Mouse (Mus musculus): ENCODE results near the gene Mettl23. TPM values are rescaled to one million over a fixed set of nuclear protein-coding genes. Genes with fewer than 3 reads are reported as not detected.

Gene Mettl23
- polyA plus RNA-seq, 1 experiment: 80.7 TPM

GRCm38 (mm10) chr11:116826550-116827504, 16.3 kb upstream of the Mettl23 start:
- Histone ChIP-seq H3K4me3 (ENCODE audit: insufficient read depth, low read depth, low read length) (peak overlapping the region; percentile 78), H3K27ac (replicated peaks; ENCODE audit: low read depth, low read length) (peak overlapping the region; percentile 26; the same call in 1 of the 2 replicates), H3K4me1 (ENCODE audit: control insufficient read depth, insufficient read depth, insufficient read length, low read length) (peaks cover 2% of the 10 kb centered on the region)

- Histone ChIP-seq H3K4me1 (ENCODE audit: control insufficient read depth, insufficient read depth, insufficient read length, low read length) (peaks cover 2% of the 10 kb centered on the region), H3K4me3 (ENCODE audit: insufficient read depth, low read depth, low read length) (peak within 1 kb of the TSS; percentile 78), H3K27ac (replicated peaks; ENCODE audit: low read depth, low read length) (peak within 1 kb of the TSS; percentile 26)
Measured at GRCm38 (mm10) chr11:116827534-116828165, 15.4 kb upstream of the Mettl23 start, which contains the start of gene Mxra7. Gene Mxra7, minus strand, starts transcription at chr11:116828046.

GRCm38 (mm10) chr11:116832172-116832685, 10.8 kb upstream of the Mettl23 start:
- Histone ChIP-seq H3K4me1 (ENCODE audit: control insufficient read depth, insufficient read depth, insufficient read length, low read length) (no peaks in the 10 kb centered on the region), H3K27ac (replicated peaks; ENCODE audit: low read depth, low read length) (no peak overlapping the region), H3K4me3 (ENCODE audit: insufficient read depth, low read depth, low read length) (no peak overlapping the region)

GRCm38 (mm10) chr11:116834954-116835353, 8.1 kb upstream of the Mettl23 start:
- Histone ChIP-seq H3K27ac (replicated peaks; ENCODE audit: low read depth, low read length) (no peak overlapping the region), H3K4me3 (ENCODE audit: insufficient read depth, low read depth, low read length) (no peak overlapping the region), H3K4me1 (ENCODE audit: control insufficient read depth, insufficient read depth, insufficient read length, low read length) (peaks cover 2% of the 10 kb centered on the region; the same call in 1 of the 2 replicates)

GRCm38 (mm10) chr11:116836283-116836682, 6.8 kb upstream of the Mettl23 start:
- H3K27ac ChIP-seq (replicated peaks; ENCODE audit: low read depth, low read length): no peak overlapping the region
- peaks cover 4% of the 10 kb centered on the region; the same call in 1 of the 2 replicates for H3K4me1 ChIP-seq (ENCODE audit: control insufficient read depth, insufficient read depth, insufficient read length, low read length)
- no peak overlapping the region for H3K4me3 ChIP-seq (ENCODE audit: insufficient read depth, low read depth, low read length)

- Histone ChIP-seq H3K27ac (replicated peaks; ENCODE audit: low read depth, low read length) (no peak overlapping the region), H3K4me1 (ENCODE audit: control insufficient read depth, insufficient read depth, insufficient read length, low read length) (peaks cover 4% of the 10 kb centered on the region; the same call in 1 of the 2 replicates), H3K4me3 (ENCODE audit: insufficient read depth, low read depth, low read length) (no peak overlapping the region)
Measured at GRCm38 (mm10) chr11:116837441-116837840, 5.6 kb upstream of the Mettl23 start.

- H3K27ac ChIP-seq (replicated peaks; ENCODE audit: low read depth, low read length): no peak overlapping the region
- H3K4me1 ChIP-seq (ENCODE audit: control insufficient read depth, insufficient read depth, insufficient read length, low read length): peaks cover 4% of the 10 kb centered on the region; the same call in 1 of the 2 replicates
- no peak overlapping the region for H3K4me3 ChIP-seq (ENCODE audit: insufficient read depth, low read depth, low read length)
Measured at GRCm38 (mm10) chr11:116838936-116839335, 4.1 kb upstream of the Mettl23 start.

GRCm38 (mm10) chr11:116839601-116840000, 3.5 kb upstream of the Mettl23 start:
- no peak overlapping the region for H3K27ac ChIP-seq (replicated peaks; ENCODE audit: low read depth, low read length)
- H3K4me1 ChIP-seq (ENCODE audit: control insufficient read depth, insufficient read depth, insufficient read length, low read length): peaks cover 4% of the 10 kb centered on the region; the same call in 1 of the 2 replicates
- no peak overlapping the region for H3K4me3 ChIP-seq (ENCODE audit: insufficient read depth, low read depth, low read length)

- peaks cover 4% of the 10 kb centered on the region; the same call in 1 of the 2 replicates for H3K4me1 ChIP-seq (ENCODE audit: control insufficient read depth, insufficient read depth, insufficient read length, low read length)
- H3K4me3 ChIP-seq (ENCODE audit: insufficient read depth, low read depth, low read length): 0 out of 2 replicates have a peak overlapping the region, but pooled peaks have one; percentile 4
- H3K27ac ChIP-seq (replicated peaks; ENCODE audit: low read depth, low read length): no peak overlapping the region
Measured at GRCm38 (mm10) chr11:116840748-116841147, 2.3 kb upstream of the Mettl23 start.

GRCm38 (mm10) chr11:116842531-116843260, 382 bp upstream of the Mettl23 start:
- Histone ChIP-seq H3K27ac (replicated peaks; ENCODE audit: low read depth, low read length) (peak overlapping the region; percentile 96), H3K4me3 (ENCODE audit: insufficient read depth, low read depth, low read length) (peak overlapping the region; percentile 79), H3K4me1 (ENCODE audit: control insufficient read depth, insufficient read depth, insufficient read length, low read length) (peaks cover 4% of the 10 kb centered on the region; the same call in 1 of the 2 replicates)

GRCm38 (mm10) chr11:116846593-116847181, 3.6 kb downstream of the Mettl23 start:
- Histone ChIP-seq H3K27ac (replicated peaks; ENCODE audit: low read depth, low read length) (no peak overlapping the region), H3K4me1 (ENCODE audit: control insufficient read depth, insufficient read depth, insufficient read length, low read length) (no peaks in the 10 kb centered on the region), H3K4me3 (ENCODE audit: insufficient read depth, low read depth, low read length) (no peak overlapping the region)

GRCm38 (mm10) chr11:116847187-116848085, 4.4 kb downstream of the Mettl23 start:
- no peaks in the 10 kb centered on the region for H3K4me1 ChIP-seq (ENCODE audit: control insufficient read depth, insufficient read depth, insufficient read length, low read length)
- no peak overlapping the region for H3K27ac ChIP-seq (replicated peaks; ENCODE audit: low read depth, low read length)
- no peak overlapping the region for H3K4me3 ChIP-seq (ENCODE audit: insufficient read depth, low read depth, low read length)

- no peak overlapping the region for H3K27ac ChIP-seq (replicated peaks; ENCODE audit: low read depth, low read length)
- H3K4me1 ChIP-seq (ENCODE audit: control insufficient read depth, insufficient read depth, insufficient read length, low read length): no peaks in the 10 kb centered on the region
- H3K4me3 ChIP-seq (ENCODE audit: insufficient read depth, low read depth, low read length): no peak overlapping the region
Measured at GRCm38 (mm10) chr11:116848086-116848876, 5.2 kb downstream of the Mettl23 start.
